Mouse (Mus musculus): ENCODE measurements around the gene Mycbp2. TPM values are rescaled to one million over a fixed set of nuclear protein-coding genes. Genes with fewer than 3 reads are reported as not detected.
A peak's percentile ranks its signal among the peaks of the same experiment; 100 is the strongest.

Mycbp2 gene
- total RNA-seq (2021): 100 to 1,000 TPM; 158 to 160 TPM
- long read RNA-seq, experiment 1, full-length matches to known transcripts: 1 of 40 reads
- long read RNA-seq, experiment 1, partial matches to known transcripts: 29 of 40 reads
- long read RNA-seq, experiment 1, other reads (novel, unspliced or antisense): 10 of 40 reads
- long read RNA-seq, experiment 2, partial matches to known transcripts: 15 of 20 reads
- long read RNA-seq, experiment 2, other reads (novel, unspliced or antisense): 5 of 20 reads

GRCm38 (mm10) chr14:103346729-103347505 lies at the start of gene Mycbp2:
TSS of gene Mycbp2 (minus strand) at chr14:103346814.
- DNase-seq (ENCODE audit: low spot score in 2 of 2): peak; percentile 97 to 98

GRCm38 (mm10) chr14:103392391-103392790 lies 45.8 kb upstream of the Mycbp2 start:
- DNase-seq (ENCODE audit: low spot score in 2 of 2): no peak

GRCm38 (mm10) chr14:103387431-103387830 lies 40.8 kb upstream of the Mycbp2 start:
- no peak for DNase-seq (ENCODE audit: low spot score in 2 of 2)

GRCm38 (mm10) chr14:103386871-103387270 lies 40.3 kb upstream of the Mycbp2 start:
- DNase-seq (ENCODE audit: low spot score in 2 of 2): no peak

- no peak for DNase-seq (ENCODE audit: low spot score in 2 of 2)
Observed at GRCm38 (mm10) chr14:103385084-103385610, 38.5 kb upstream of the Mycbp2 start.

- DNase-seq (ENCODE audit: low spot score in 2 of 2): no peak
Observed at GRCm38 (mm10) chr14:103378703-103379102, 32.1 kb upstream of the Mycbp2 start.

GRCm38 (mm10) chr14:103376765-103377164 lies 30.2 kb upstream of the Mycbp2 start:
- no peak for DNase-seq (ENCODE audit: low spot score in 2 of 2)

- DNase-seq (ENCODE audit: low spot score in 2 of 2): no peak
Observed at GRCm38 (mm10) chr14:103375523-103375922, 28.9 kb upstream of the Mycbp2 start.

- DNase-seq (ENCODE audit: low spot score in 2 of 2): no peak
Observed at GRCm38 (mm10) chr14:103363199-103363598, 16.6 kb upstream of the Mycbp2 start.

- DNase-seq (ENCODE audit: low spot score in 2 of 2): no peak
Observed at GRCm38 (mm10) chr14:103356066-103356465, 9.5 kb upstream of the Mycbp2 start.

- no peak for DNase-seq (ENCODE audit: low spot score in 2 of 2)
Observed at GRCm38 (mm10) chr14:103354396-103355352, 8.1 kb upstream of the Mycbp2 start.

- DNase-seq (ENCODE audit: low spot score in 2 of 2): peak; percentile 18 to 44
Observed at GRCm38 (mm10) chr14:103345858-103346728, 521 bp downstream of the Mycbp2 start.

- DNase-seq (ENCODE audit: low spot score in 2 of 2): no peak
Observed at GRCm38 (mm10) chr14:103345486-103345857, 1.1 kb downstream of the Mycbp2 start.

GRCm38 (mm10) chr14:103345011-103345410 lies 1.6 kb downstream of the Mycbp2 start:
- no peak for DNase-seq (ENCODE audit: low spot score in 2 of 2)

GRCm38 (mm10) chr14:103343791-103344190 lies 2.8 kb downstream of the Mycbp2 start:
- no peak for DNase-seq (ENCODE audit: low spot score in 2 of 2)

- DNase-seq (ENCODE audit: low spot score in 2 of 2): no peak
Observed at GRCm38 (mm10) chr14:103341385-103342294, 5.0 kb downstream of the Mycbp2 start.

GRCm38 (mm10) chr14:103312926-103313325 lies 33.7 kb downstream of the Mycbp2 start:
- DNase-seq (ENCODE audit: low spot score in 2 of 2): no peak

GRCm38 (mm10) chr14:103296227-103296626 lies 50.4 kb downstream of the Mycbp2 start:
- DNase-seq (ENCODE audit: low spot score in 2 of 2): no peak

GRCm38 (mm10) chr14:103286650-103287049 lies 60.0 kb downstream of the Mycbp2 start:
- no peak for DNase-seq (ENCODE audit: low spot score in 2 of 2)
